Mouse (Mus musculus) liver, postnatal 0 days (tissue): ENCODE data around the gene Cbl. TPM values are rescaled to one million over a fixed set of nuclear protein-coding genes. Genes with fewer than 3 reads are reported as not detected.

ENCODE experiments used
- ATAC-seq: fragments of 200-750 bp; cut with Nextera tagmentation; 2 replicates; pipeline ENCODE4 v1.8.0; 2017; ENCODE audit warnings: mild to moderate bottlenecking, moderate library complexity
- DNase-seq: peaks from one replicate; pipeline ENCODE4 v3.0.0-alpha.2; 2016
- H3K27ac ChIP-seq: fragments of 300-500 bp; sonication (generic); 2 replicates; pipeline ENCODE4 v1.5.1; 2014; ENCODE audit warnings: antibody characterized with exemption, moderate library complexity, mild to moderate bottlenecking, low read depth
- H3K27me3 ChIP-seq: fragments of 300-500 bp; sonication (generic); 2 replicates; pipeline ENCODE4 v1.6.1; 2014; ENCODE audit warnings: low read length, control low read depth, mixed read lengths; ENCODE audit not compliant: insufficient read depth
- H3K36me3 ChIP-seq: fragments of 300-500 bp; sonication (generic); replicated peaks from 2 replicates; pipeline ENCODE4 v1.6.1; 2014; ENCODE audit warnings: mild to moderate bottlenecking, control low read depth, low read length, moderate library complexity, mixed read lengths; ENCODE audit not compliant: insufficient read depth
- H3K4me1 ChIP-seq: fragments of 300-500 bp; sonication (generic); 2 replicates; pipeline ENCODE4 v1.6.1; 2014; ENCODE audit warnings: antibody characterized with exemption, mild to moderate bottlenecking, control low read depth; ENCODE audit not compliant: insufficient read depth
- H3K4me2 ChIP-seq: fragments of 300-500 bp; sonication (generic); 2 replicates; pipeline ENCODE4 v1.6.1; 2014; ENCODE audit warnings: low read depth, mild to moderate bottlenecking, low read length, moderate library complexity, mixed read lengths
- H3K4me3 ChIP-seq: fragments of 300-500 bp; sonication (generic); 2 replicates; pipeline ENCODE4 v1.5.1; 2014; ENCODE audit warnings: low read depth, low read length
- H3K9ac ChIP-seq: fragments of 300-500 bp; sonication (generic); replicated peaks from 2 replicates; pipeline ENCODE4 v1.6.1; 2014; ENCODE audit warnings: mild to moderate bottlenecking, moderate library complexity
- H3K9me3 ChIP-seq: fragments of 300-500 bp; sonication (generic); 2 replicates; pipeline ENCODE4 v1.6.1; 2016; ENCODE audit warnings: mild to moderate bottlenecking, control low read depth, low read length, mixed read lengths
- CTCF ChIP-seq: sonication (generic); IDR thresholded peaks from 2 replicates; pipeline ENCODE4 v1.5.1; 2016; ENCODE audit warnings: antibody characterized with exemption, low read depth
- EP300 ChIP-seq: IDR thresholded peaks from 2 replicates; pipeline ENCODE4 v1.6.1; 2016; ENCODE audit warnings: antibody characterized with exemption, low read depth, mild to moderate bottlenecking
- WGBS: fragments of 180-500 bp; shearing (Covaris S2); extraction: QIAGEN DNeasy Blood & Tissue Kit; methylation state at CpG from one replicate; pipeline ENCODE4 v1.1.7; 2014; ENCODE audit not compliant: insufficient replicate concordance; 5-methylcytosine and 5-hydroxymethylcytosine counted together
- polyA plus RNA-seq: library from polyadenylated mRNA; unstranded; fragments of >200 nt; fragmentation: Nextera tagmentation; extraction: Ambion mirVana; gene quantifications from 2 replicates; pipeline ENCODE4 v1.2.1, GENCODE M21; 2015

The Cbl gene
- polyA plus RNA-seq, 1 experiment from 2014 or later, result 4.0 TPM

DNA sequence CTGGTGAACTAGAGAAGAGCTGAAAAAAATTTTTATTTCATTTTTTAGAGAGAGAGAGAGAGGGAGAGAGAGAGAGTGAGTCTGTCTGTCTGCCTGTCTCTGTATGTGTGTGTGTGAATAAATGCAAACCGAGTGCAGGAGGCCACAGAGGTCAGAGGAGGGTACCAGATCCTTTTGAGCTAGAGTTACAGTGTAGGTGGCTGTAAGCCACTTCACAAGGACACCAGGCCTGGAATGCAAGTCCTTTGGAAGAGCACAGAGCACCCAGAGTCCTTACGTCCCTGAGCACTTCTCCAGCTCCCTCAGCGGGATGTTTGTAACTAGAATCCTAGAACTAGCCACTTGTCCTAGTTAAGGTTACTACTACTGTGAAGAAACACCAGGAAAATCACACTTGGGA, 74.0 kb downstream of the Cbl start:
- ATAC-seq (no peak), DNase-seq (no peak)
- peaks cover 67% of the 10 kb centered on the region for H3K36me3 ChIP-seq
- no peak overlapping the region for H3K4me3 ChIP-seq
- H3K4me2 ChIP-seq, result no peak overlapping the region
- no peaks in the 10 kb centered on the region for H3K4me1 ChIP-seq
- no peak overlapping the region for H3K9ac ChIP-seq
- H3K27ac ChIP-seq, result no peak overlapping the region
- no peaks in the 10 kb centered on the region for H3K27me3 ChIP-seq
- WGBS, result 78% methylated on average over 3 of the region's 3 CpGs
- no peaks in the 10 kb centered on the region for H3K9me3 ChIP-seq
- TF ChIP-seq EP300 (no peak), CTCF (no peak)

- ATAC-seq (no peak), DNase-seq (no peak)
- H3K27me3 ChIP-seq, result no peaks in the 10 kb centered on the region
- no peak overlapping the region for H3K4me2 ChIP-seq
- H3K4me3 ChIP-seq, result no peak overlapping the region
- H3K9me3 ChIP-seq, result no peaks in the 10 kb centered on the region
- 47% methylated on average over 3 of the region's 3 CpGs for WGBS
- no peak overlapping the region for H3K27ac ChIP-seq
- TF ChIP-seq CTCF, result peak; percentile 65
- no peak for TF ChIP-seq EP300
- H3K9ac ChIP-seq, result no peak overlapping the region
- H3K4me1 ChIP-seq, result no peaks in the 10 kb centered on the region
- peaks cover 27% of the 10 kb centered on the region for H3K36me3 ChIP-seq
Observed at GRCm38 (mm10) chr9:44147290-44147689, 86.6 kb downstream of the Cbl start.

DNA sequence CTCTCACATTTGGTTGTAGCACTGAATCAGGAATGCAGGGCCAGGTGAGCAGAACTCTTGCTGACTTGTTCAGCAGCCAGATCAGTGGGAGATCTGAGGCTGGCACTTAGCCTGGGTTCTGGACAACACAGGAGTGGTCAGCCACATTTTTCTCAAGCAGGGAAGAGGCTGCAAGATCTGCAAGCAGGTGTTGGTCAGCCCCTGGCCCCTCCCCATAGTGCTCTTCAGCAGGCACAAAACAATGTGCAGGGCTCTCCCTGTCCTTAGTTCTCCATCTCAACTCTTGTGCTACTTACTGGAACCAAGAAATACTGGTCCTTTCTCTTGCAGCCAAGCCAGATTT, 89.2 kb downstream of the Cbl start:
- no peak for ATAC-seq
- Histone ChIP-seq H3K4me2 (no peak overlapping the region), H3K36me3 (peaks cover 26% of the 10 kb centered on the region)

DNA sequence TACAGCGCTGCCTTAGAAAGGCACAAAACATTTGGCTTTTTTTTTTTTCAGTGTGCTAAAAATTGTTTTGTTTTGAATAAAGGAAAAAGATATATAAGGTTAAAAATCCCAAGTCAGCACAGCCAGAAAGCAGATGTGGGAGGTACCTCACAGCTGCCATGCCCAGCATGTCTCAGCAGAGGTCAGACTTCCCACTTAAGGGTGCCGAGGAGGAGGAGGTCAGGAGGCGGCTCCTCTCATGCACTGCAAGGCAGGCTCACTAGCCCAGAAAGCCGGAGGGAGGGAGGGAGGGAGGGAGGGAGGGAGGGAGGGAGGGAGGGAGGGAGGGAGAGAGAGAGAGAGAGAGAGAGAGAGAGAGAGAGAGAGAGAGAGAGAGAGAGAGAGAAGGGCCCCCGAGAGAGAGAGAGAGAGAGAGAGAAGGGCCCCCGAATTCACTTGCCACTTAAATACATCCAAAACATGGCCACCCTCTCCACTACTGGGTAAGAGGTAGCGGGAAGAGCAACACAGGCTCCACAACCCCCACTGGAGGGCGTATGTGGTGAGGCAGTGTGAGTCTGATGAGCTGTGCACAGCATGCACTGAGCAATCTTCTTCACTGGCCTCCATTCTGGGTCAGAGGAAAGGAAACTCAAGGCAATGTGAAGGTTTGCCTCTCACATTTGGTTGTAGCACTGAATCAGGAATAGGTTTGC, 89.7 kb downstream of the Cbl start:
- no peak overlapping the region for H3K9ac ChIP-seq
- no peaks in the 10 kb centered on the region for H3K27me3 ChIP-seq
- DNase-seq (no peak), ATAC-seq (no peak)
- 61% methylated on average over 7 of the region's 8 CpGs for WGBS
- no peak overlapping the region for H3K4me2 ChIP-seq
- no peak overlapping the region for H3K4me3 ChIP-seq
- no peaks in the 10 kb centered on the region for H3K9me3 ChIP-seq
- H3K36me3 ChIP-seq, result peaks cover 26% of the 10 kb centered on the region
- TF ChIP-seq EP300 (no peak), CTCF (peak; percentile 35)
- H3K4me1 ChIP-seq, result no peaks in the 10 kb centered on the region
- H3K27ac ChIP-seq, result no peak overlapping the region

More for the DNA sequence above, 89.2 kb downstream of the Cbl start:
- Histone ChIP-seq H3K4me1 (no peaks in the 10 kb centered on the region), H3K27me3 (no peaks in the 10 kb centered on the region), H3K9me3 (no peaks in the 10 kb centered on the region), H3K27ac (no peak overlapping the region), H3K9ac (no peak overlapping the region), H3K4me3 (no peak overlapping the region)
- TF ChIP-seq EP300 (no peak), CTCF (no peak)
- no peak for DNase-seq

- WGBS, result 87% methylated on average over 5 of the region's 5 CpGs
- no peaks in the 10 kb centered on the region for H3K4me1 ChIP-seq
- no peaks in the 10 kb centered on the region for H3K9me3 ChIP-seq
- H3K4me2 ChIP-seq, result no peak overlapping the region
- DNase-seq (no peak), ATAC-seq (no peak)
- H3K4me3 ChIP-seq, result no peak overlapping the region
- no peak overlapping the region for H3K9ac ChIP-seq
- no peak overlapping the region for H3K27ac ChIP-seq
- no peak for TF ChIP-seq CTCF
- no peak for TF ChIP-seq EP300
- peaks cover 26% of the 10 kb centered on the region for H3K36me3 ChIP-seq
- no peaks in the 10 kb centered on the region for H3K27me3 ChIP-seq
Observed at GRCm38 (mm10) chr9:44143421-44143820, 90.4 kb downstream of the Cbl start.

DNA sequence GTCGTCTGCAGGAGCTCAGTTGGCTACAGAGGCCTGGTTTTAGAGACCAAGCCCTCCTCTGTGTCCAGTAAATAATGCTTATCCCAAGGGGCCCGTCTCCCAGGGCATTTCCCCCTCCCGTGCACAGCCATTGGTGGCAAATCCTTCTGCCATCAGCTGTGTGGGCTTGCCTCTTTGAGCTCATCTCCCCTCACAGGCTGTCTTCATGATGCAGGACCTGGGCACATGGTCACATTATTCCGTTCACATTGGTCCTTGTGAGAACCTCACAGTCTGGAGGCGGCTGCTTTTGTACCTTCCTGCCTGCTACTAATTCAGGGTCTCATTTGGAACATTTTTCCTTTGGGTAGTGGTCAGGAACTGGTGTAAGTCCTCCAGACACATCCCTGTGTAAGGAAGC, 91.9 kb downstream of the Cbl start:
- H3K36me3 ChIP-seq, result peaks cover 25% of the 10 kb centered on the region
- H3K4me3 ChIP-seq, result no peak overlapping the region
- 0 out of 2 replicates have a peak, but pooled peaks cover 1% of the 10 kb centered on the region for H3K27me3 ChIP-seq
- no peaks in the 10 kb centered on the region for H3K4me1 ChIP-seq
- DNase-seq, result no peak
- no peak overlapping the region for H3K27ac ChIP-seq
- 77% methylated on average over 5 of the region's 5 CpGs for WGBS
- no peak for TF ChIP-seq CTCF
- no peak for TF ChIP-seq EP300
- no peaks in the 10 kb centered on the region for H3K9me3 ChIP-seq
- H3K4me2 ChIP-seq, result no peak overlapping the region
- H3K9ac ChIP-seq, result no peak overlapping the region
- no peak for ATAC-seq
